Mouse (Mus musculus) erythroblast, embryonic 14.5 days (primary cell): ENCODE measurements at regions not wholly inside any gene's neighbourhood (a gene's known extent, or its start where the extent isn't known, plus 50 kb on each side); places are given as distances from the start of the nearest gene placed in this dataset.

ENCODE experiments used
- GATA1 ChIP-seq: IDR thresholded peaks from 2 replicates; pipeline ENCODE4 v1.6.1; 2012; ENCODE audit warnings: low read length, inconsistent platforms, mixed read lengths
- TAL1 ChIP-seq: IDR thresholded peaks from 3 replicates; pipeline ENCODE4 v1.6.1; 2012; ENCODE audit warnings: low read length, inconsistent platforms, mixed read lengths

DNA sequence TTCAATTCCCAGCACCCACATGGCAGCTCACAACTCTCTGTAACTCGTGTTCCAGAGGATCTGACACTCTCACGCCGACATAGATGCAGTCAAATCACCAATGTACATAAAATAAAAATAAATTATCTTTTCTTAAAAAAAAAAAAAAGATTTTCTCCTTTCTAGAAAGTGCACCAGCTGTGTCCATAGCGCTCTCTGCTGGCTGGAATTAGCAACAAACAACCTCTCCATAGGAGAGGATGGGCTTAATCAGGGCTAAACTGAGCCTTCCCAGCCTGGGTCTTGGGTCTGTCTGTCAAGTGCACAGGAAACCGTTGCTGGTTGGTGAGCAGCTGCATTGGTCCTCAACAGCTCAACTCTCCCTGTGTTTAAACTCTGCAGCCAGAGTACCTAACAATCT is 247.8 kb downstream of the Suds3 start:
- TF ChIP-seq TAL1 (no peak), GATA1 (no peak)
